Mouse (Mus musculus) frontal cortex, postnatal 14 days (tissue): ENCODE results near the gene Nlgn2.
A peak's percentile ranks its signal among the peaks of the same experiment; 100 is the strongest.

Source experiments
- DNase-seq, 2 experiments: peaks; one replicate each; pipeline ENCODE4 v3.0.0; 2022; ENCODE audit warnings: low spot score in 2 of 2

Nlgn2 gene

GRCm38 (mm10) chr11:69795983-69796435 lies 41.6 kb downstream of the Nlgn2 start:
- no peak for DNase-seq

GRCm38 (mm10) chr11:69795168-69795982 lies 42.2 kb downstream of the Nlgn2 start, which contains the start of gene Chrnb1:
Chrnb1 (minus strand) TSS chr11:69795943.
- DNase-seq: peak; percentile 82 to 86

DNA sequence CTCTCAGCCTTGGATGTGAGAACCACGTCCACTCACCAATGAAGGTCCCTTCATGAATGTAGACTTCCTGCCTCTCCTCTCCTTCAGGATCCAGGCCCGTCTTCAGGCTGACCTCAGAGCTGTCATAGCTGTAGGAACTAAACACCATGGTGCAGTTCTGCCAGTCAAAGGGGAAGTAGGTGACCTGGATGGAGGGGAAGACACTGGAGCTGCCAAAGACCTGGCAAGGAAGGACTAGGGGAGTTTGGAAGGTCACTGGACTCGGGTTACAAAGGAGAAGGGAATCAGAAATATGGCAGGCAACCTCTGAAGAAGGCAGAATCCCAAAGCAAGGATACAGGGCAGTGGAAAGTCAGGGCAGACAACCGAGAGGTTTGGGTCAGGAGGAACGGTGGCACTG lies 44.2 kb downstream of the Nlgn2 start:
- no peak for DNase-seq

- DNase-seq: no peak
Measured at GRCm38 (mm10) chr11:69791420-69791819, 46.2 kb downstream of the Nlgn2 start.

DNA sequence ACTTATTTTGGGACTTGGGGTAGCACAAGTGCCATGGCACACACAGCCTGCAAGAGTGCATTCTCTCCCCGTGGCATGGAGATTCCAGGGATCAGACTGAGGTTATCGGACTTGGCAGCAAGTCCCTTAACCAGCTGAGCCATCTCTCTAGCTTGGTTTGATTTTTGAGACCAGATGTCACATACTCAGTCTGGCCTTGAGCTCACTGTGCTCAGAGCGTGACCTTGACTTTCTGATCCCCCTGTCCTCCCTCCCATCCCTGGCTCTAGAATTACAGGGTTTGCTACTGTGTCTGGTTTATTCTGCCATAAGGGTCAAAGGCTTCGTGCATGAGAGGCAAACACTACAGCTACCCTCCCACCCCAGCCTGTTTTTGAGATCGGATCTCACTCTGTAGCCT lies 48.2 kb downstream of the Nlgn2 start:
- DNase-seq: no peak

DNA sequence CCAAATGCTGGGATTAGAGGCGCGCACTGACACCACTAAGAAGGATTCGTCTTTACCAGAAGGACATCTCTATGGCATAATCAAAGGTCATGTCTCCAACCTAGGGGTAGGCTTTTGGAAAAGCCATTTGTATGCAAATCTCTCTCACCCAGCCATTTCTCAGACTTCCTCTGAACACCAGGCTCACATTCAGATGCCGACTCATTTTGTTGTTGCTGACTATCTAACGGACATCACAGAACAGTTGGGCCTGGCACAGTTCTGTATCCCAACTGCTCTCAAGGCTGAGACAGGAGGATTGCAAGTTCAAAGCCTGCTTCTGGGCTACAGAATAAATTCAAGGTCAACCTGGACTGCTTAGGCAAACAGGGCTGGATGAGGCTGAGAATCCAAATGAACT lies 50.3 kb downstream of the Nlgn2 start:
- DNase-seq: no peak

DNA sequence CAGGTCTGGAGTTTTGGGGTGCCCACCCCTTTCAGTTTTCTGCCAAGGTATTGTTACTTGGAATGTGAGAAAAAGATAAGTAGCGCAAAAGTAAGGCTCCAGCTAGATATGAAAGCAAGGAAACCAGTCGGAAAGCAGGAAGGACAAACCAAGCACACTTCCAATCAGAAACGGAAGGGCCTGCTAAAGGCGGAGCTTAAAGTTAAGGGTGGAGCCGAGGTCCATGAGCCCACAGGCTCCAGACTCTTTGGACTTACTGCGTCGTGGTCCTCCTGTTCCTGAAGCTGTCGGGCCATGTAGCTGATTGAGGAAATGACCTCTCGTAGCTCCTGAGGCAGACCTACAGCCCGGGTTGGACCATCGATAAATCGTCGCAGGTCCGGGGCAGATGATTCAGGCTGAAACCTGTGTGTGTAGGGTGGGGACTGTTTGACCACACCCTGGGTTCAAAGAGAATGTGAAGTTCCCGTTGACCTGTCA lies 52.8 kb downstream of the Nlgn2 start:
- no peak for DNase-seq

- no peak for DNase-seq
Measured at GRCm38 (mm10) chr11:69781828-69782227, 55.8 kb downstream of the Nlgn2 start.

- DNase-seq: no peak
Measured at GRCm38 (mm10) chr11:69778985-69779384, 58.6 kb downstream of the Nlgn2 start.

DNA sequence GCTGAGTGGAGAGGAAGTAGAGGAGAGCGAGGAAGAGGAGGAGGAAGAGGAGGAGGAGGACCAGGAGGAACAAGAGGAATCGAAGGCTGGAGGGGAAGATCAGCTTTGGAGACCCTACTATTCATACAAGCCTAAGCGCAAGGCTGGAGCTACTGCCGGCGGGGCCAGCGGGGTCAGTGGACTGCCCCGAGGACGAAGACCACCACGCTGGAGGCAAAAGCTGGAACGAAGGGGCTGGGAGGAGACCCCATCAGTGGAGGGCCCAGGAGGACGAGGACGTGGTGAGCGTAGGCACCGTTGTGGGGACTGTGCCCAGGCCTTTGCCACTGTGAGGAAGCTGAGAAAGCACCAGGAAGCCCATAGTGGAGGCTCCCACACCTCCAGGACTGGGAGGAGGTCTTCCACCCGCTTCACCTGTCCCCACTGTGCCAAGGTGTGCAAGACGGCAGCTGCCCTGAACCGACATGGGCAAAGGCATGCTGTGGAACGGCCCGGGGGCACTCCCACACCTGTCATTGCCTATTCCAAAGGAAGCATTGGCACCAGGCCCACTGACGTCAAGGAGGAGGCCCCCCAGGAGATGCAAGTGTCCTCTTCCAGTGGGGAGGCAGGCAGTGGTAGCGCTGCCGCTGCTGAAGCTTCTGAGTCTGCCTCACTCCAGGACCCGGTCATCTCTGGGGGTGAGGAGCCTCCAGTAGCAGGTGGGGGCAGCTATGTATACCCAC lies 59.2 kb downstream of the Nlgn2 start:
- no peak for DNase-seq

- no peak for DNase-seq
Measured at GRCm38 (mm10) chr11:69777504-69778257, 59.9 kb downstream of the Nlgn2 start.

- no peak for DNase-seq
Measured at GRCm38 (mm10) chr11:69776488-69776887, 61.1 kb downstream of the Nlgn2 start.

DNA sequence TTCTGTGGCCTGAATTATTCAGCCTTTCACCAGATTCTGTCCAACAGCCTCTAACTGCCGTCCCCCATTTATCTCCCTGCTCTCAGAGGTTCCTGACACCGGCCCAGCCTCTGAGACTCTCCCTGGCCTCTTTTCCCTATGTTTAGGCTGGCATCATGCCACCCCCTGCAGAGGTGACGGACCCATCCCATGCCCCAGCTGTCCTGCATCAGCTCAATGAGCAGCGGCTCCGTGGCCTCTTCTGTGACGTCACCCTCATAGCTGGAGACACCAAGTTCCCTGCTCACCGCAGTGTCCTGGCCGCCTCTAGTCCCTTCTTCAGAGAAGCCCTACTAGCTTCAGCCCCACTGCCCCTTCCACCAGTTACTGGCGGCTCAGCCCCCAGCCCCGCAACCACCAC lies 61.9 kb downstream of the Nlgn2 start:
- no peak for DNase-seq

DNA sequence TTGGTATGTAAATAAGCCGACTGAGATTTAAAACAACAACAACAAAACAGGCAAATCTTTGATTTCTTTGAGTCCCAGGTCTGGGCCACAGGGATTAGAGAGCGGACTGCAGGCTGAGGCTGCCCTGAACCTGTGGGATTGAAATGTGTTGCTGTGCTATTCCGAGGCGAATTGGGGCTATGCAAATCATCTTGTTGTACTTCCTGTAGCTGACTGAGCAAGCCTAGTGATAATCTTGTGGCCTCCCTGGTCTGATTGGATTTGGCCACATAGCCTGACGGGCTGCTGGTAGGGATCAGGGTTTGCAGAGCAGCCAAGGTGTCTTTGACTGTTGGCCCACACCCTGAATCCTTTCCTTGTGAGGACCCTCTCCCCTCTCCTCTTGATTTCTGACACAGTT lies 62.6 kb downstream of the Nlgn2 start:
- no peak for DNase-seq
